Mouse (Mus musculus): ENCODE measurements around the gene Atp1b4. TPM values are rescaled to one million over a fixed set of nuclear protein-coding genes. Genes with fewer than 3 reads are reported as not detected.
"Not testable (repeated sequence)": the region's sequence is repeated elsewhere in the genome, so short reads cannot be mapped to it uniquely, and the experiment has no call there.

Atp1b4 gene
- polyA plus RNA-seq, 1 experiment from 2014 or later: not detected

DNA sequence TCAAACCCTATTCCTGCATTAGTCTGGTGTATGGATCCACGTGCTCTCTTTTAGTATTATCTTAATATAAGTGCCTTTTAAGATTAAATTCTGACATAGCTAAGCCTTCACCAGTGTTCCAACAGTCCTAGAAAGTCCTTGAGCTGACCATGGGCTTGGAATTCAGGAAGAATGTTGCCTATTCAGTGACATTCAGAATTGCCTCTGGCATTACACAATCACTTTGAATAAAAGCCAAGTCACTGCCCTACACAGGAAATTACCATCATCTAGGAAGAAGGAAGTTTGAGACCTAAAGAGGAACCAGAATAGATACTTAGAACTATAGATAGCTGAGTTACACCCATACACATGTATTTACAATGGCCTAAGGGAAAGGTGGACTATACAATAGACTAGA, 48.6 kb downstream of the Atp1b4 start:
- H3K27me3 ChIP-seq (replicated peaks; ENCODE audit: control insufficient read depth, insufficient read depth, low read length); H3K27ac ChIP-seq (ENCODE audit: low read length); H3K4me2 ChIP-seq (ENCODE audit: low read length); H3K36me3 ChIP-seq (ENCODE audit: control insufficient read depth, insufficient read depth); H3K9ac ChIP-seq (replicated peaks; ENCODE audit: low read depth, low read length); H3K4me1 ChIP-seq (replicated peaks; ENCODE audit: control insufficient read depth, insufficient read depth, low read length); H3K9me3 ChIP-seq (ENCODE audit: control insufficient read depth, low read length); ATAC-seq; H3K4me3 ChIP-seq (replicated peaks; ENCODE audit: low read length): not testable (repeated sequence)
- WGBS: 75% methylated on average over 1 of the region's 1 CpGs

DNA sequence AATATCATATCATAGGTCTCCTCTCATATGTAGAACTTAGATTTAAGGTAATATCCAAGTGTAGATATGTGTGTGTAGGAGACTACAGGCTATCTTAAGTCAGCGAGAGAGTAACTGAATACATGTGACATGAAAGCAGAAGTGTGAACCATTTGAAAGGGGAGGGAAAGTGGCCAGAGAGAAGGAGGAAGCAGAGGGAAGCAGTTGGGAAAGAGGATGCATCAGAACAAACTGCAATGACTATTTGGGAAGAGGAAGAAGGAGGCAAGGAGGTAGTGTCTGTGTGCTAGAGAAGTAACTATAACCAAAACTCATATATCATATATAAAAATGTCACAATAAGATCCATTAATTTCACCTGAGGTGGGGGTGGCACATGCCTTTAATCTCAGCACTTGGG, 57.2 kb downstream of the Atp1b4 start:
- not testable (repeated sequence) for H3K4me2 ChIP-seq (ENCODE audit: low read length); H3K4me3 ChIP-seq (replicated peaks; ENCODE audit: low read length); H3K4me1 ChIP-seq (replicated peaks; ENCODE audit: control insufficient read depth, insufficient read depth, low read length); H3K9ac ChIP-seq (replicated peaks; ENCODE audit: low read depth, low read length); H3K27ac ChIP-seq (ENCODE audit: low read length); ATAC-seq; H3K36me3 ChIP-seq (ENCODE audit: control insufficient read depth, insufficient read depth); H3K9me3 ChIP-seq (ENCODE audit: control insufficient read depth, low read length); H3K27me3 ChIP-seq (replicated peaks; ENCODE audit: control insufficient read depth, insufficient read depth, low read length)
- WGBS: 87% methylated on average over 1 of the region's 1 CpGs

Other genes starting within 250 kb of the Atp1b4 start
- gene Rhox10, start 249.7 kb upstream of the Atp1b4 start, polyA plus RNA-seq (2015; fragmentation: Nextera tagmentation; extraction: Ambion mirVana): not detected in 2 replicates
- not detected in 2 replicates for gene Rhox11, start 231.0 kb upstream of the Atp1b4 start, polyA plus RNA-seq (2015; fragmentation: Nextera tagmentation; extraction: Ambion mirVana)
- not detected in 2 replicates for gene Rhox12, start 205.3 kb upstream of the Atp1b4 start, polyA plus RNA-seq (2015; fragmentation: Nextera tagmentation; extraction: Ambion mirVana)
- gene Rhox13, start 195.0 kb upstream of the Atp1b4 start, polyA plus RNA-seq (2015; fragmentation: Nextera tagmentation; extraction: Ambion mirVana): not detected in 2 replicates
- gene Zbtb33, start 126.4 kb upstream of the Atp1b4 start, polyA plus RNA-seq (2015; fragmentation: Nextera tagmentation; extraction: Ambion mirVana): 4.6 and 6.1 TPM in 2 replicates
- 10.9 and 16.3 TPM in 2 replicates for gene Tmem255a, start 63.7 kb upstream of the Atp1b4 start, polyA plus RNA-seq (2015; fragmentation: Nextera tagmentation; extraction: Ambion mirVana)
- 46.7 and 55.4 TPM in 2 replicates for gene Lamp2, start 140.3 kb downstream of the Atp1b4 start, polyA plus RNA-seq (2015; fragmentation: Nextera tagmentation; extraction: Ambion mirVana)

Data from forebrain, embryonic 16.5 days (tissue).